ENCODE assay signal across 27 mouse cellular contexts in the genomic region with DNA sequence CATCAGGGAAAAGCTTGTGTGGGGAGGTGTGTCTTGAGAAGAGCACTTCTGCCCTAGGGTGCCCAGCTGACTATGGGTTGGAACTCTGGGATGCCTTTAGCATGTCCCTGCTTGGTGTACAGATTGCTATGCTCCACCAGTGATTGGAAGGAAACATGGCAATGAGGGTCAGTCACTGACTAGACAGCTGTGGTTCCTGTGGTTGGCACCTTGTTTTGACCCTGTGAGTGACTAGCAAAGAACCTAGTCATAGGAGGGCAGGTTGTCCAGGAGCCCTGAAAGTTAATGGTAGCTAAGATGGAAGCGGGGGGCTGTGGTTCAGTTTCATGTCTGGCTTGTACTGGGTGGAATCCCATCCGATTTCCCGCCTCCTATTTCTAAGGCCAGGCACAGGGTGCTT.
"Had no signal": no experiment of that assay in that cellular context is flagged by ENCODE, and none has a peak within 500 bp of the region (broad histone marks: within the 10 kb centered on the region; RNA-seq: fewer than 3 reads in every experiment).

No protein-coding gene starts in this region.

- H3K4me3 ChIP-seq: limb, embryonic 10.5 days; limb, embryonic 12.5 days; limb, embryonic 13.5 days; limb, embryonic 15.5 days; liver, embryonic 12.5 days; liver, embryonic 13.5 days; liver, embryonic 15.5 days; lung, embryonic 15.5 days; megakaryocyte, embryonic 14.5 days; midbrain, embryonic 10.5 days; midbrain, embryonic 12.5 days; midbrain, embryonic 13.5 days; midbrain, embryonic 15.5 days; myocyte had no signal

- DNase-seq: left cerebral cortex, postnatal 4 days; liver; liver, embryonic 13.5 days; liver, postnatal 0 days; lung, adult 18-20 months; lung, adult 2 months; lung, embryonic 14.5 days; lung, postnatal 10 days; lung, postnatal 14 days; lung, postnatal 36 days; lung, postnatal 4 days; midbrain, embryonic 14.5 days had no signal

- H3K27me3 ChIP-seq: limb, embryonic 12.5 days; limb, embryonic 13.5 days; limb, embryonic 15.5 days; liver, embryonic 12.5 days; liver, embryonic 13.5 days; liver, embryonic 15.5 days; lung, embryonic 15.5 days; megakaryocyte, embryonic 14.5 days; midbrain, embryonic 12.5 days; midbrain, embryonic 13.5 days; midbrain, embryonic 15.5 days had no signal

- H3K4me1 ChIP-seq: limb, embryonic 10.5 days; midbrain, embryonic 10.5 days; midbrain, embryonic 12.5 days; midbrain, embryonic 13.5 days; midbrain, embryonic 15.5 days had no signal

- H3K27ac ChIP-seq: limb, embryonic 10.5 days; limb, embryonic 12.5 days; limb, embryonic 13.5 days; limb, embryonic 15.5 days; liver, embryonic 12.5 days; liver, embryonic 13.5 days; liver, embryonic 14.5 days; liver, embryonic 15.5 days; lung, embryonic 15.5 days; macrophage; midbrain, embryonic 10.5 days; midbrain, embryonic 12.5 days; midbrain, embryonic 13.5 days; midbrain, embryonic 15.5 days had no signal
